Mouse (Mus musculus) c-Kit-negative CD71-positive TER-119-positive erythroid progenitor cells, embryonic 14.5 days (primary cell): ENCODE measurements around the gene Olfr1389.
"Not testable (repeated sequence)": the region's sequence is repeated elsewhere in the genome, so short reads cannot be mapped to it uniquely, and the experiment has no call there.

ENCODE experiments used
- DNase-seq: peaks from one replicate; pipeline ENCODE4 v3.0.0-alpha.2; 2013; ENCODE audit warnings: low read depth, low spot score

The Olfr1389 gene

DNA sequence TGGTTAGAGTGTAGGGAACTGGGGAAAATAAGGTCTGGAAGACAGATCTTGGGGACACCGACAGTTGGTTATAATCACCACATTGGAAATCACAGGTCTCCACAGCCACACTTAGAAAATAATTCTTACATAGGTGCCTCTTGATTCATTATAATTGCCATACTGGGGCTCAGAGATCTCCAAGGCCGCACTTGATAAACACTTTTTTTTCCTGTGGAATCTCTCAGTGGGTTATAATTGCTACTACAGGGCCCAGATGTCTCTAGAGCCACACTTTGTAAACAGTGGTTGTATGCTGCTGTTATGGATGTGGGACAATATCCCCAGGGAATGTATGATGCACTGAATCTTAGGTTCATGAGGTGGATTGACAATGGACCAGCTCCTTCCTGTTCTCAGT lies at the start of gene Olfr1389:
Gene Olfr1389, plus strand, starts transcription at position 301 of the 400 bp plus-strand sequence.
- DNase-seq, result no peak

GRCm38 (mm10) chr11:49383133-49383532 lies 39.7 kb upstream of the Olfr1389 start:
- no peak for DNase-seq

- not testable (repeated sequence) for DNase-seq
Measured at GRCm38 (mm10) chr11:49386118-49386517, 36.7 kb upstream of the Olfr1389 start.

DNA sequence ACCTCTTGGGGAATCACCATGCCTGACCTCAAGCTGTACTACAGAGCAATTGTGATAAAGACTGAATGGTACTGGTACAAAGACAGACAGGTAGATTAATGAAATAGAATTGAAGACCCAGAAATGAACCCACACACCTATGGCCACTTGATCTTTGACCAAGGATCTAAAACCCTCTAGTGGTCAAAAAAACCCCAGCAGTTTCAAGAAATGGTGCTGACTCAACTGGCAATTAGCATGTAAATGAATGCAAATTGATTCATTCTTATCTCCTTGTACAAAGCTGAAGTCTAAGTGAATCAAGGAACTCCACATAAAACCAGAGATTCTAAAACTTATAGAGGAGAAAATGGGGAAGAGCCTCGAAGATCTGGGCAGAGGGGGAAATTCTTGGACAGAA lies 30.2 kb upstream of the Olfr1389 start:
- not testable (repeated sequence) for DNase-seq

GRCm38 (mm10) chr11:49406784-49407183 lies 16.1 kb upstream of the Olfr1389 start:
- DNase-seq, result no peak

DNA sequence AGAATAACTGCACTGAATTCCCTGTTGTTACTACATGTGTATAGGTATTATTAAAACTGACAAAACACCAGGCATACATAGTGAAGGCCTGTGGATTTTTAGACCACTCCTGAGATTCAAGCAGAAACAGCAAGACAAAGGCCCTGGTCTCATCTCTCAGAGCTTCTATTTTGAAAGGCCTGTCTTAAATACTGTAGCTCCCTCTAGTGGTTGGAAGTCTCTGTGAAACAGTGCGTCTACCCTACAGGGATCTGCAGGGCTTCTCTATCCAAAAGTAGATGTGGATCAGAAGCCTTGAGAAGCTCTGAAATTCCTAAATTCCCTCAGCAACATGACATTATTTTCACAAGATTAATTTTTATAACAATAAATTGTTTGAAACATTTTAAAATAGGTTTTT lies 12.3 kb upstream of the Olfr1389 start:
- DNase-seq, result no peak

DNA sequence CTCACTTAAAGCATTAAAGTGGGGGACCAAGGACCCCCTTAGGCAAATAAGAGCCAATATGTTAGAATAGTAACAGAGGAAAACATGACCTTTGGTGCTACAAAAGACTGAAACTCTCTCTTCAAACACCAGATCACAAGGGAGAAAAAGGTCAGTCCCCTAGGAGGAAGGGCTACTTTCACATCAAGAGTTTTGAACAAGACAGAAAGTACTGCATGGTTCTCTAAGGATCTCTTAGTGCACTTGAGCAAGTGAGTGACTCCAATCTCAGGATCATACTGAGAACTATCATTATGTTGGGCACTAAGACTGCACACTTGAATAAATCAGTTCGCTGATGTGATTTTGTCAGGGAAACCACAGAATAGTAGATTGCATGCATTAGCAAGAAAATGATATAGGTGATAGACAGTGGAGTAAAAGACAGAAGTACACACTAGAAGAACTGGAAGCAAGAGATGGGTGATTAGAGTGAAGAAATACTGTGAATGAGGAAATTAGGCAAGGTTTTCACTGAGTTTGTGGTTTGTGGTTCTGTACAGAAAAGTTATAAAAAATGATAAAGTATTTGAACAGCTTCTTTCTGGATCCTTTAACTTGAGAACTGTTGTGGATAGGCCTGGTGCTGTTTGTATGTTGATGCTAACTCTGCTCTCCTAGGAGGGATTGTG lies 2.5 kb downstream of the Olfr1389 start:
- DNase-seq, result no peak

DNA sequence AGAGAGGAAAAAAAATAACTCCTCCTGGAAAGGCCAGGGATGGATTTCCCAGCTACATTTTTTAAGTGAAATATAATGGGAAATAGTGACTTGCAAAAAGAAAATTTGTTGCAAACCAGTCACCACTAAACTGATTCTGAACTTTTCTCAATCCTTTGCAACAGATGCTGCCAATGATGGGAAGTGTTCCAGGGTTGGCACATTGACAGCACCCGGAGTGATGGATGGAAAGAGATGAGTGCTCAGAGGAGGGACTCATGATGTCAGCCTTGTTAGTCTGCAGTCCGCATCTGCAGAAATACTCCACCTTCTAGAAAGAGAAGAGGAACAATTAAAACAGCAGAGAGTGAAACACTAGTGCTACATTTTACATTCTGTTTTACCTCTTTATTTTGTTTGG lies 6.8 kb downstream of the Olfr1389 start:
- DNase-seq, result no peak

DNA sequence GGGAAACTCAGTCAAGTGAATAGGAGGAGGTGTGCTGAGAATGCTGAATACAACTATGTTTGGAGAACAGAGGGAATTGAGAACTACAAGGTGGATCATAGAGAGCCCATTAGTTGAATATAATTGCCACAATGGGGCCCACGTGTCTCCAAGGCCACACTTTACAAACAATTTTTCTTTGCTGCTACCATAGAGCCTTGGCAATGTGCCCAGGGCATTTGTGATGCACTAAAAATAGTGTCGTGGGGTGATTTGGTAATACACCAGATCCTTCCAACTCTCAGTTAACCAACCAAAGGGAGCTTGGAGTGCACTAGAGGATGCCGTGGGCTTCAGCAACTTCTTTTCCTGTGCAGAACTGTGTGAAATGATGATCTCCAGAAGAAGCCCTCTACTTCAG lies 13.5 kb downstream of the Olfr1389 start, which contains the start of gene Olfr1388:
Gene Olfr1388, plus strand, starts transcription at position 214 of the 400 bp plus-strand sequence.
- no peak for DNase-seq

- no peak for DNase-seq
Measured at GRCm38 (mm10) chr11:49455043-49455442, 32.2 kb downstream of the Olfr1389 start, which contains the start of gene Olfr1387. Gene Olfr1387 (plus strand): TSS chr11:49455343.

GRCm38 (mm10) chr11:49464746-49465145 lies 41.9 kb downstream of the Olfr1389 start, which contains the start of gene Olfr1386:
Gene Olfr1386 (plus strand): TSS chr11:49465046.
- not testable (repeated sequence) for DNase-seq
